Mouse (Mus musculus) hindbrain, embryonic 14.5 days (tissue): Measurements from ENCODE around the gene Olfr1441. TPM values are rescaled to one million over a fixed set of nuclear protein-coding genes. Genes with fewer than 3 reads are reported as not detected.

Source experiments
- ATAC-seq: fragments of 200-750 bp; cut with Nextera tagmentation; 2 replicates; pipeline ENCODE4 v1.8.0; 2017; ENCODE audit warnings: moderate number of reproducible peaks, mild to moderate bottlenecking, moderate TSS enrichment, moderate library complexity; ENCODE audit not compliant: low FRiP score
- DNase-seq: peaks from one replicate; pipeline ENCODE4 v3.0.0-alpha.2; 2015; ENCODE audit warnings: low spot score
- H3K27ac ChIP-seq: fragments of 300-500 bp; sonication (generic); 2 replicates; pipeline ENCODE4 v1.5.1; 2014; ENCODE audit warnings: mild to moderate bottlenecking, moderate library complexity
- H3K27me3 ChIP-seq: fragments of 300-500 bp; sonication (generic); 2 replicates; pipeline ENCODE4 v1.6.1; 2014; ENCODE audit warnings: mild to moderate bottlenecking, low read length, mixed read lengths; ENCODE audit not compliant: control insufficient read depth, insufficient read depth
- H3K36me3 ChIP-seq: fragments of 300-500 bp; sonication (generic); replicated peaks from 2 replicates; pipeline ENCODE4 v1.6.1; 2014; ENCODE audit not compliant: control insufficient read depth, insufficient read depth
- H3K4me1 ChIP-seq: fragments of 300-500 bp; sonication (generic); replicated peaks from 2 replicates; pipeline ENCODE4 v1.6.1; 2014; ENCODE audit warnings: antibody characterized with exemption, low read length, mixed read lengths; ENCODE audit not compliant: control insufficient read depth, insufficient read depth
- H3K4me2 ChIP-seq: fragments of 300-500 bp; sonication (generic); replicated peaks from 2 replicates; pipeline ENCODE4 v1.6.1; 2014; ENCODE audit warnings: mild to moderate bottlenecking, moderate library complexity
- H3K4me3 ChIP-seq: fragments of 300-500 bp; sonication (generic); replicated peaks from 2 replicates; pipeline ENCODE4 v1.5.1; 2014; ENCODE audit warnings: mild to moderate bottlenecking, low read length
- H3K9ac ChIP-seq: fragments of 300-500 bp; sonication (generic); 2 replicates; pipeline ENCODE4 v1.6.1; 2014
- H3K9me3 ChIP-seq: fragments of 300-500 bp; sonication (generic); 2 replicates; pipeline ENCODE4 v1.6.1; 2016; ENCODE audit warnings: low read length; ENCODE audit not compliant: control insufficient read depth
- WGBS: fragments of 180-500 bp; shearing (Covaris S2); extraction: QIAGEN DNeasy Blood & Tissue Kit; methylation state at CpG from one replicate; pipeline ENCODE4 v1.1.7; 2014; 5-methylcytosine and 5-hydroxymethylcytosine counted together
- polyA plus RNA-seq: library from polyadenylated mRNA; unstranded; fragments of >200 nt; fragmentation: Nextera tagmentation; extraction: Ambion mirVana; gene quantifications from 2 replicates; pipeline ENCODE4 v1.2.1, GENCODE M21; 2014

The Olfr1441 gene
- polyA plus RNA-seq = not detected in 2 replicates

DNA sequence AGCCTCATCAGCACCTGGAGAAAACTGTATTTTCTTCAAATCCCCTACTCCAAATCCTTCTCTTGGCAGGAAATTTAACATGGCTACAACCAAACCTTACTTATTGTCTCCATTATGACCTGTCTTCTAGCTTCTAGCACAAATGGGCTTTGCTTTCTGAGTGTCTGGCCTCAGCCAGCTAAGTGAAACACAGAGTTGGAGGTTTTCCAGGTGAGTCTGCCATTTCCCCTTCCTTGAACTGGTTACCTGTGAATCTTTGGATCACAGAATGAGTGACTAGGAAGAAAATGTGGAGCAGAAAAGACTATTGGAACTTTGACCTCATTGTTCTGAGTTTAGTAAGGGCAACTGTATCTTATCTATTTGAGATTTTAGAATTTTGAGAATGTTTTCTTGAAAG lies at the start of gene Olfr1441:
Gene Olfr1441 (plus strand): TSS at position 73 of the 400 bp plus-strand sequence.
- no peaks in the 10 kb centered on the region for H3K9me3 ChIP-seq
- no peak within 1 kb of the TSS for H3K4me3 ChIP-seq
- DNase-seq = no peak
- H3K36me3 ChIP-seq = no peaks in the 10 kb centered on the region
- H3K27ac ChIP-seq = no peak within 1 kb of the TSS
- no peak for ATAC-seq
- H3K9ac ChIP-seq = no peak within 1 kb of the TSS
- no peak within 1 kb of the TSS for H3K4me2 ChIP-seq
- H3K27me3 ChIP-seq = no peaks in the 10 kb centered on the region
- no peaks in the 10 kb centered on the region for H3K4me1 ChIP-seq

DNA sequence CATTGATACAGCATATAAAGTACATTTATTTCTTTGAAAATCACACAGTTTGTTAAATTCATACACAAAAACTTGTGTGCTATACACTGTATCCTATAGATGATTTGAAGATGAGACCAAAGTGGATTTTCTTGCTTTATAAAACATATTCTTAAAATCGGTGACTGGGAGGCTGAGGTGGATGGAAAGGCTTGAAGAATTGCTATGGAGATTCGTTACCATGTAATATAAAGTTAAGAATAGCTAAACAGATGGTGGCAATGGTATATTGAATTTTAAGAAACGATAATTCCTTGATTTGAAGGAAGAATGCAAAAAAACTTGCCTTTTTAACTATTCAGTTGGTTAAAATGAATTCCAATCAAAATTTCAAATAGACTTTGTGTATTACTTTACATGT lies 44.2 kb upstream of the Olfr1441 start:
- H3K4me1 ChIP-seq = no peaks in the 10 kb centered on the region
- no peaks in the 10 kb centered on the region for H3K27me3 ChIP-seq
- no peak overlapping the region for H3K9ac ChIP-seq
- H3K36me3 ChIP-seq = no peaks in the 10 kb centered on the region
- ATAC-seq = no peak
- H3K9me3 ChIP-seq = no peaks in the 10 kb centered on the region
- H3K4me3 ChIP-seq = no peak overlapping the region
- DNase-seq = no peak
- no peak overlapping the region for H3K27ac ChIP-seq
- 74% methylated on average over 3 of the region's 3 CpGs for WGBS
- no peak overlapping the region for H3K4me2 ChIP-seq

GRCm38 (mm10) chr19:12374465-12375025 lies 42.7 kb upstream of the Olfr1441 start:
- Histone ChIP-seq H3K4me3 (no peak overlapping the region), H3K9me3 (no peaks in the 10 kb centered on the region), H3K4me2 (no peak overlapping the region), H3K9ac (no peak overlapping the region), H3K4me1 (no peaks in the 10 kb centered on the region), H3K36me3 (no peaks in the 10 kb centered on the region), H3K27me3 (no peaks in the 10 kb centered on the region), H3K27ac (no peak overlapping the region)
- DNase-seq (no peak), ATAC-seq (no peak)
- WGBS = 75% methylated on average over 2 of the region's 2 CpGs

- H3K27me3 ChIP-seq = no peaks in the 10 kb centered on the region
- no peaks in the 10 kb centered on the region for H3K4me1 ChIP-seq
- H3K9ac ChIP-seq = no peak within 1 kb of the TSS
- no peak within 1 kb of the TSS for H3K4me3 ChIP-seq
- 86% methylated on average over 2 of the region's 2 CpGs for WGBS
- DNase-seq (no peak), ATAC-seq (no peak)
- no peak within 1 kb of the TSS for H3K27ac ChIP-seq
- no peaks in the 10 kb centered on the region for H3K36me3 ChIP-seq
- H3K4me2 ChIP-seq = no peak within 1 kb of the TSS
- H3K9me3 ChIP-seq = no peaks in the 10 kb centered on the region
Measured at GRCm38 (mm10) chr19:12386979-12387378, 30.3 kb upstream of the Olfr1441 start, which contains the start of gene Olfr1440. TSS of gene Olfr1440 (plus strand) at chr19:12387279.

DNA sequence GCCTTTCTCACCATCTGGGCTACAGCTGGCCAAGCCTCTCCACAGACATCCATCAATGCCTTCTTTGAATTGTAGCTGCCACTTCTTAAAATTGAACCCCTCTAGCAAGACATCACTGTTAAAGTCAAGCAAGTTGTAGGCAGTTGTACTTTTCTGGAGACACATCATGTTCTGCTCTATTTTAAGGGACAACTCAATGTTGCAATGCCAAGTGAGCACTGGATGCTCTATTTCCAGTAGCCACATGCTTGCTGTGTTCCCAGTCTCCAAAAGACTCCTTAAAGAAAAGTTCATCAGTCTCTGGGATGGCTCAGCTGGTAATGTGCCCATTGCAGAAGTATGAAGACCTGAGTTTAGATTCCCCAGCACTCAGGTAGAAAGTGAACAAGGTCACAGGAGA lies 3.5 kb upstream of the Olfr1441 start:
- H3K4me3 ChIP-seq = no peak overlapping the region
- H3K9me3 ChIP-seq = no peaks in the 10 kb centered on the region
- H3K27ac ChIP-seq = no peak overlapping the region
- no peak overlapping the region for H3K9ac ChIP-seq
- H3K27me3 ChIP-seq = no peaks in the 10 kb centered on the region
- no peaks in the 10 kb centered on the region for H3K36me3 ChIP-seq
- ATAC-seq = no peak
- no peak for DNase-seq
- H3K4me1 ChIP-seq = no peaks in the 10 kb centered on the region
- H3K4me2 ChIP-seq = no peak overlapping the region

DNA sequence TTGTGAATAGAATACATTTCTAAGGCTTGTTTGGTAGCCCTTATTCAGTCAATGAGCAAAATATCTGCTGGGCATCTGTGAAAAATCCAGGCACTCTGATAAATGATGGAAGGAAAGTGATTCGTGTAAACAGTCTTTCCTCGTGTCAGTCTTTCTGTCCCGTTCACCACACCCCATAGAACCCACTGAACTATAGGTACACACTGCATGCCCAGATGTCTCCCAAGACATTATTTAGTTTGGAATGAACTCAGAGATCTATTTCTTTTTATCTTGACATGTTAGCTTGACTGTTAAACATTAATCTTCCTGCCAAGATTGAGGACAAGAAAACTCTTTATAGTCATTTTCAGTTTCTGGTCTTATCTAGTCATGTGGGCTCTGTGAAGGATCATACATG lies 1.1 kb downstream of the Olfr1441 start:
- Histone ChIP-seq H3K9ac (no peak overlapping the region), H3K4me1 (no peaks in the 10 kb centered on the region), H3K9me3 (no peaks in the 10 kb centered on the region), H3K4me3 (no peak overlapping the region), H3K4me2 (no peak overlapping the region), H3K36me3 (no peaks in the 10 kb centered on the region), H3K27me3 (no peaks in the 10 kb centered on the region), H3K27ac (no peak overlapping the region)
- ATAC-seq (no peak), DNase-seq (no peak)
- 90% methylated on average over 3 of the region's 3 CpGs for WGBS

- no peak overlapping the region for H3K27ac ChIP-seq
- H3K9me3 ChIP-seq = no peaks in the 10 kb centered on the region
- no peak overlapping the region for H3K4me2 ChIP-seq
- ATAC-seq (no peak), DNase-seq (no peak)
- H3K4me3 ChIP-seq = no peak overlapping the region
- WGBS = 78% methylated on average over 6 of the region's 6 CpGs
- H3K27me3 ChIP-seq = no peaks in the 10 kb centered on the region
- no peaks in the 10 kb centered on the region for H3K36me3 ChIP-seq
- no peaks in the 10 kb centered on the region for H3K4me1 ChIP-seq
- no peak overlapping the region for H3K9ac ChIP-seq
Measured at GRCm38 (mm10) chr19:12420555-12420954, 3.3 kb downstream of the Olfr1441 start.

- Histone ChIP-seq H3K4me2 (no peak overlapping the region), H3K4me1 (no peaks in the 10 kb centered on the region), H3K27ac (no peak overlapping the region), H3K9me3 (no peaks in the 10 kb centered on the region), H3K27me3 (no peaks in the 10 kb centered on the region), H3K4me3 (no peak overlapping the region), H3K36me3 (no peaks in the 10 kb centered on the region), H3K9ac (no peak overlapping the region)
- ATAC-seq (no peak), DNase-seq (no peak)
- 76% methylated on average over 1 of the region's 1 CpGs for WGBS
Measured at GRCm38 (mm10) chr19:12421680-12422079, 4.4 kb downstream of the Olfr1441 start.

GRCm38 (mm10) chr19:12427101-12427500 lies 9.9 kb downstream of the Olfr1441 start:
- Histone ChIP-seq H3K4me1 (no peaks in the 10 kb centered on the region), H3K4me3 (no peak overlapping the region), H3K9ac (no peak overlapping the region), H3K4me2 (no peak overlapping the region), H3K9me3 (no peaks in the 10 kb centered on the region), H3K27ac (no peak overlapping the region), H3K27me3 (no peaks in the 10 kb centered on the region), H3K36me3 (no peaks in the 10 kb centered on the region)
- 93% methylated on average over 5 of the region's 5 CpGs for WGBS
- DNase-seq (no peak), ATAC-seq (no peak)

GRCm38 (mm10) chr19:12427605-12428004 lies 10.4 kb downstream of the Olfr1441 start, which contains the start of gene Pfpl:
TSS of gene Pfpl (plus strand) at chr19:12427905.
- Histone ChIP-seq H3K4me1 (no peaks in the 10 kb centered on the region), H3K27me3 (no peaks in the 10 kb centered on the region), H3K4me2 (no peak within 1 kb of the TSS), H3K9ac (no peak within 1 kb of the TSS), H3K27ac (no peak within 1 kb of the TSS), H3K36me3 (no peaks in the 10 kb centered on the region), H3K9me3 (no peaks in the 10 kb centered on the region), H3K4me3 (no peak within 1 kb of the TSS)
- DNase-seq (no peak), ATAC-seq (no peak)
- 95% methylated on average over 6 of the region's 6 CpGs for WGBS
